Mouse (Mus musculus) C3H10T1/2 (cell line): ENCODE data around the gene Olfr98. TPM values are rescaled to one million over a fixed set of nuclear protein-coding genes. Genes with fewer than 3 reads are reported as not detected.

Experiments used
- polyA plus RNA-seq, 2 experiments: library from polyadenylated mRNA; unstranded; fragments of >200 nt; fragmentation: generic; extraction: Trizol; gene quantifications; one replicate each; pipeline ENCODE4 v1.2.1; 2012; ENCODE audit warnings: missing spikeins in 2 of 2

Gene Olfr98
- polyA plus RNA-seq, result not detected

GRCm38 (mm10) chr17:37263626-37264025 is at the start of gene Olfr98:
TSS of gene Olfr98 (minus strand) at chr17:37263749.

GRCm38 (mm10) chr17:37304213-37304612 is 40.7 kb upstream of the Olfr98 start, which contains the start of gene Olfr101:
TSS of gene Olfr101 (minus strand) at chr17:37304313.

GRCm38 (mm10) chr17:37283360-37283759 is 19.8 kb upstream of the Olfr98 start, which contains the start of gene Olfr99:
TSS of gene Olfr99 (minus strand) at chr17:37283460.

GRCm38 (mm10) chr17:37270058-37270701 is 6.6 kb upstream of the Olfr98 start, which contains the start of gene H2-M3:
TSS of gene H2-M3 (plus strand) at chr17:37270220.

GRCm38 (mm10) chr17:37237230-37237629 is 26.3 kb downstream of the Olfr98 start, which contains the start of gene Olfr97:
TSS of gene Olfr97 (minus strand) at chr17:37237330.

GRCm38 (mm10) chr17:37219846-37220245 is 43.7 kb downstream of the Olfr98 start, which contains the start of gene Olfr96:
TSS of gene Olfr96 (plus strand) at chr17:37220146.

GRCm38 (mm10) chr17:37213018-37213417 is 50.5 kb downstream of the Olfr98 start, which contains the start of gene Olfr95:
TSS of gene Olfr95 (minus strand) at chr17:37213118.

Other genes starting within 250 kb of the Olfr98 start
- gene Mog, start 240.4 kb downstream of the Olfr98 start, polyA plus RNA-seq, result under 1 TPM in 1 of 2 experiments, not detected in 1; 0.04 TPM
- 10 to 100 TPM in 1 of 2 experiments, 1 to 10 TPM in 1; 2.5 to 13.3 TPM for gene Gabbr1, start 217.8 kb downstream of the Olfr98 start, polyA plus RNA-seq
- not detected for gene Olfr90, start 175.2 kb downstream of the Olfr98 start, polyA plus RNA-seq
- gene Olfr91, start 165.5 kb downstream of the Olfr98 start, polyA plus RNA-seq, result not detected
- gene Olfr92, start 143.7 kb downstream of the Olfr98 start, polyA plus RNA-seq, result not detected
- not detected for gene Olfr93, start 102.3 kb downstream of the Olfr98 start, polyA plus RNA-seq
- under 1 TPM in 1 of 2 experiments, not detected in 1; 0.34 TPM for gene Ubd, start 69.9 kb downstream of the Olfr98 start, polyA plus RNA-seq
- not detected for gene Olfr94, start 62.8 kb downstream of the Olfr98 start, polyA plus RNA-seq
- not detected for gene Olfr95, start 50.6 kb downstream of the Olfr98 start, polyA plus RNA-seq
- gene Olfr96, start 43.6 kb downstream of the Olfr98 start, polyA plus RNA-seq, result not detected
- gene Olfr97, start 26.4 kb downstream of the Olfr98 start, polyA plus RNA-seq, result not detected
- 1 to 10 TPM in 1 of 2 experiments, under 1 TPM in 1; 0.35 to 4.0 TPM for gene H2-M3, start 6.5 kb upstream of the Olfr98 start, polyA plus RNA-seq
- not detected for gene Olfr99, start 19.7 kb upstream of the Olfr98 start, polyA plus RNA-seq
- not detected for gene Olfr101, start 40.6 kb upstream of the Olfr98 start, polyA plus RNA-seq
- gene Olfr102, start 53.3 kb upstream of the Olfr98 start, polyA plus RNA-seq, result not detected
- gene Olfr103, start 75.9 kb upstream of the Olfr98 start, polyA plus RNA-seq, result not detected
- gene Olfr104-ps, start 95.8 kb upstream of the Olfr98 start, polyA plus RNA-seq, result not detected
- gene Olfr105-ps, start 115.3 kb upstream of the Olfr98 start, polyA plus RNA-seq, result not detected
- not detected for gene Olfr106-ps, start 126.6 kb upstream of the Olfr98 start, polyA plus RNA-seq
- not detected for gene Olfr107, start 135.5 kb upstream of the Olfr98 start, polyA plus RNA-seq
- not detected for gene Olfr108, start 181.7 kb upstream of the Olfr98 start, polyA plus RNA-seq
- gene Olfr109, start 195.2 kb upstream of the Olfr98 start, polyA plus RNA-seq, result not detected
- gene H2-M2, start 219.8 kb upstream of the Olfr98 start, polyA plus RNA-seq, result not detected
- gene Olfr110, start 228.7 kb upstream of the Olfr98 start, polyA plus RNA-seq, result not detected
- gene Olfr111, start 244.3 kb upstream of the Olfr98 start, polyA plus RNA-seq, result not detected